Mouse (Mus musculus) CD4-positive, CD25-positive, alpha-beta regulatory T cell, adult 2 months (primary cell): ENCODE results near the gene Cfap77.
A peak's percentile ranks its signal among the peaks of the same experiment; 100 is the strongest.
"Not testable (repeated sequence)": the region's sequence is repeated elsewhere in the genome, so short reads cannot be mapped to it uniquely, and the experiment has no call there.

Experiments
- DNase-seq: peaks from one replicate; pipeline ENCODE4 v3.0.0-alpha.2; 2012; ENCODE audit warnings: low read depth, low spot score

Cfap77 gene

DNA sequence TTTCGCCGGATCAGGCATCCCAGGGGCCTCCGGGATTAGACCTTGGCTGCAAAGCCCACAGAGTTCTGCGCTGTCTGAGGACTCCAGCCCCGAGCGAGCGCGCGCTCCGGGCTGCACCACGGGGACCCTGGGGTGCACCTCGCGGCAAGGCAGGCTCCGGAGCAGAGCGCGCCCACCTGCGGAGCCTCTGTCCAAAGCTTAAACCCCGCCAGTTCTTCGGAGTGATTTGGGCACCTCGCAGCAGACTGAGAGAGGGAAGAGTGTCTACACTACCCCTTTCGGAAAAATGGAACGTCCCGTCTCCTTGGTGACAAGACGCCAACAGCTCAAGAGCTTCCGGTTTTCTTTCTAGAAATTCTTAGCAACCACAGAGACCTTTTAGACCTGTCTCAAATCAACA is at the start of gene Cfap77:
Gene Cfap77, minus strand, starts transcription at position 76 of the 400 bp plus-strand sequence.
- peak; percentile 92 for DNase-seq

DNA sequence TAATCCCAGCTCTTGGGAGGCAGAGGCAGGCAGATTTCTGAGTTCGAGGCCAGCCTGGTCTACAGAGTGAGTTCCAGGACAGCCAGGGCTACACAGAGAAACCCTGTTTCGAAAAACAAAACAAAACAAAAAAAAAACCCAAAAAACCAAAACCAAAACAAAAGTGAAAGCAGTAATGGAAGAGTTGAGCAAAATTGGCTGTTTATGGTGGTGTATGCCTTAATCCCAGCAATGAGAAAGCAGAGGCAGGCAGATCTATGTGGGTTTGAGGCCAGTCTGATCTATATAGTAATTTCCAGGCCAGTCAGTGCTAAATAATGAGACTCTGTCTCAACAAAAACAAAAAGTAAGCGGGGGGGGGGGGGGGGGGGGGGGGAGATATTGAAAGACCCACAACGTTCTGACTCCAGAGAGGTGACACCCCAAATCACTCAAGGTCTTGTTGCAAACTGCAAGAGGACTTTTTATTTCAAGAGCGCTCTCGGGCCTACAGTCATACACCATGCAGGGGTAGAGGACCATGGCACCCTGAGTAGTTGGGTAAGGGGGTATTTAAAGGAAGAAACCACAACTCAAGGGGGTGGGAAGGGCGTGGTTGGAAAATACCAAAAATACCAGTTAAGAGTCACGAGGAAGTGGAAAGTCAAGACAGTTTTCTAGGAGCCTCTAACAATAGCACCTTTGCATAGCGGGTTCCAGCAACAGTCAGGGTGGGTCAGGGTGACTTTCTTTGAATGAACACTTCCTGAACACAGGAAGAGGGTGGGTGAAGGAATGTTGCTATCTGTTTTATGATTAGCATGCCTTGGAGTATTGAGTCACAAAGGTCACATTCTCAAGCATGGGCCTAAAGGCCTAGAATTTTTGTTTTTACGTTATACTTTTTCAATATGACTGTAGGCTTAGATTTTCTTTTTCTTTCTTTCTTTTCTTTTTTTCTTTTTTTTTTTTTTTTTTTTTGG is 47.8 kb upstream of the Cfap77 start:
- peak; percentile 42 for DNase-seq

GRCm38 (mm10) chr2:29100822-29101534 is 46.1 kb upstream of the Cfap77 start:
- DNase-seq: peak; percentile 32

DNA sequence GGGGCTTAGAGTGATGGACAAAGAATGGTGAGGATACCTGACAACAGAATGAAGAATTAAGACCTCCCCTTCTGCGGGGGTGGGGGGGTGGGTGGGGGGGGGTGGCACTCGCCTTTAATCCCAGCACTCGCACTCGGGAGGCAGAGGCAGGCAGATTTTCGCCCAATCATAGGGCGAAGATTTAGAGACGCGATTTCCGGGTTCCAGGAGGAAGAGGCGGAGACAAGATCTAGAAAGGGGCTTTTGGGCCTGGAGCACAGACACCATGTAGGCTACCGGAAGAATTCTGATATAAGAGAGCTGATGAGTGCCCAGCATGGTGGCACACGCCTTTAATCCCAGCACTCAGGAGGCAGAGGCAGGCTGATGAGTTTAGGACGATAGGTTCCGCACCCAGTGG is 44.8 kb upstream of the Cfap77 start:
- DNase-seq: no peak

- DNase-seq: no peak
These were observed 43.9 kb upstream of the Cfap77 start for GRCm38 (mm10) chr2:29098786-29099185.

- not testable (repeated sequence) for DNase-seq
These were observed 43.1 kb upstream of the Cfap77 start for GRCm38 (mm10) chr2:29097955-29098354.

DNA sequence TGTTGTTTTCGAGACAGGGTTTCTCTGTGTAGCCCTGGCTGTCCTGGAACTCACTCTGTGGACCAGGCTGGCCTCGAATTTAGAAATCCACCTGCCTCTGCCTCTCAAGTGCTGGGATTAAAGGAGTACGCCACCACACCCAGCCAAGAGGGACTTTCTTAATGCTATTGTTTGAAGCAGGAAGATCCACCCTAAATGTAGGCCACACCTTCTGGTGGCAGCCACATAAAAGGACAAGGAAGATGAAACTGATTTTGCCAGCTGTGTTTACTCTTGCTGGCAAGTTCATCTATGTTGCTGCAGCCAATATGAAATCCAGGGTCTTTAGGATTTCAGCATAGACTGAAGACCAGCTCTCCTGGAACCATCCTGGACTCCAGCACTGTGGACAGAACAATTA is 42.6 kb upstream of the Cfap77 start:
- DNase-seq: peak; percentile 80

- peak; percentile 59 for DNase-seq
These were observed 41.9 kb upstream of the Cfap77 start for GRCm38 (mm10) chr2:29096751-29097150.

GRCm38 (mm10) chr2:29095674-29096073 is 40.8 kb upstream of the Cfap77 start:
- peak; percentile 82 for DNase-seq

- not testable (repeated sequence) for DNase-seq
These were observed 34.4 kb upstream of the Cfap77 start for GRCm38 (mm10) chr2:29089276-29089675.

DNA sequence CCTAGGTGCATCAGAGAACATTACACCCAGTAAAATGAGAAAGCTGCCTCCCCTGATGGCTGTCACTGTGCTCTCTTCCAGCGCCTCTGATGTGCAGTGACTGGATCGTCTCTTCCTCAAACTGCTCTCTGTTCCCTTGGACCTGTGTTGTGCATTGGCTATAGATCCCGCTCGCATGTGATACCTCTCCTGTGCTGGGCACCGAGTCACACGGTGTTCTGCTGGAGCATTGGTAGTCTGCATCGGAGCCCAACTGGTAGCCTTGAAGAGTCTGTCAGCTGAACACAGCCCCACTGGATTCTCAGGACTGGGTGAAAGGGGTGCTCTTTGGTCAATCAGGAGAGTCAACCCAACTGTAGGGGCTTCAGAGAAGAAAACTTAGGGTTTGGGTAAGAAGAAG is 31.2 kb upstream of the Cfap77 start:
- no peak for DNase-seq

- no peak for DNase-seq
These were observed 27.1 kb upstream of the Cfap77 start for GRCm38 (mm10) chr2:29081965-29082364.

DNA sequence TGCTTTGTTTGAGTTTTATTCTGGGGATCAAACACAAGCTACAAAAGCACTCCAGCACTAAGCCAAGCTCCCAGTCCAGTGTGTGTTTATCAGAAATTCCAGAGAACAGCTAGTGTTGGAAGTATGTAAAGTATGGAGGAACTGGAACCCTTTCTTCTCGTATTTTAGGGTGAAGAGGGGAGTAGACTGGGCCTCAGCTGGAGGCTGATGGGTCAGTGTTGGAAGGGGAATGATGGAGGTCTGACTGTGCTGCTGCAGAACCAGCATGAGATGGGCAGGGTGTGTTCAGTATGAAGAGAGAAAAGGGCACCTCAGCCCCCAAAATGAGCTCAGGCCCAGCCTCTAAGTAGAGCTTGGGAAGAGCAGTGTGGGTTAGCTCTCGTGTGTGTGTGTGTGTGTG is 21.4 kb upstream of the Cfap77 start:
- no peak for DNase-seq

DNA sequence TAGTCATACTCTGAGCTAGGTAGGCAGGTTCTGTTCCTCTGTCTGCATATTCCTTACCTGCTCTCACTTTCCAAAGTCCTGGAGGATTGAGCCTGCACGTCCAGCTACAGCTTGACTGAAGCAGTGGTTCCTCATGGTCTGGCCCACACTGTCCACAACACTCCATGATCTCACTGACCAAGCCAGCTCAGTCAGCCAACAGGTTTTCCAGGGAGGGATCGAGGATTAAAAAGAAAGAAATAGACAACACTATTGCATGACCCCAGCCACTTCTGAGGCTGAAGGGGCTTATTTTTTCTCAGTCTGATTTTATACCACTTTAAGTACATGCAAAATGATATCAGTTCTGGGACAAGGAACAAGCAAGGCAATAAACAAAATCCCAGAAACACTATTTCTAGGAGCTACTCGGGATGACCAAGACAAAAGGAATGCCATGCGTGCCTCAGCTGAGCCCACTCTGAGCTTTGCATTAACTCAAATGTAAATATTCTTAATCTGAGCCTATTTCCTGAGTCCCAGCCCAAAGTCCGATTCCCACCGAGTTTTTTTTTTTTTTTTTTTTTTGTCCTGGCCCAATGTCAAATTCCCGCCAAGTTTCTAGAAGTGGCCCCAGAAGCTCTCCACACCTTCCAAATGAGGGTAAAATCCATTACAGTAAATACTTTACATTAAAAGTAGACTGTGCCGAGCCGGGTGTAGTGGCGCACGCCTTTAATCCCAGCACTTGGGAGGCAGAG is 20.6 kb upstream of the Cfap77 start:
- no peak for DNase-seq

GRCm38 (mm10) chr2:29074676-29075075 is 19.8 kb upstream of the Cfap77 start:
- DNase-seq: no peak

GRCm38 (mm10) chr2:29066410-29066809 is 11.5 kb upstream of the Cfap77 start:
- DNase-seq: no peak

GRCm38 (mm10) chr2:29065796-29066195 is 10.9 kb upstream of the Cfap77 start:
- DNase-seq: no peak

DNA sequence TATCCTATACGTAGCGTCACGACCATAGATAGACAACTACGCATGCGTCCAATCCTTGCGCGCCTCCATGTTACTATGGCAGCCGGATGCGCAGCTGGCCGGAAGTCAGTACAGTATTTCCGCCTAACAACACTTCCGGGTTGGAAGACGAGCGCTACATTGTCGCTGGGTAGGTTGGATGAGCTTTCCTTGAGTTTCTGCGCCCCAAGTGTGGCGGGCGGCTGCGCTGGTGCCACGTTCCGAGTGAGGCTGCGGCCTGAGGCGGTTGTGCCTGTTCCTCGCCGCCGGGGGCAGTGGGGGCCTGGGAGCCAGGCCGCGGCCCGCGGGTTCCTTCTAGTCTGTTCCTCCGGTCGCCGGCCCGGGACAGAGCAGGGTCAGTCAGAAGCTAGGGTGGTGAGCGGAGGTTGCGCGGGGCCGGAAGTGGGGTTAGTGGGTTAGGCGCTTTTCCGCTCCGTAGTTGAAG is 5.3 kb upstream of the Cfap77 start, which contains the start of gene Ttf1:
Gene Ttf1, plus strand, starts transcription at position 128 of the 463 bp plus-strand sequence.
- peak; percentile 95 for DNase-seq

DNA sequence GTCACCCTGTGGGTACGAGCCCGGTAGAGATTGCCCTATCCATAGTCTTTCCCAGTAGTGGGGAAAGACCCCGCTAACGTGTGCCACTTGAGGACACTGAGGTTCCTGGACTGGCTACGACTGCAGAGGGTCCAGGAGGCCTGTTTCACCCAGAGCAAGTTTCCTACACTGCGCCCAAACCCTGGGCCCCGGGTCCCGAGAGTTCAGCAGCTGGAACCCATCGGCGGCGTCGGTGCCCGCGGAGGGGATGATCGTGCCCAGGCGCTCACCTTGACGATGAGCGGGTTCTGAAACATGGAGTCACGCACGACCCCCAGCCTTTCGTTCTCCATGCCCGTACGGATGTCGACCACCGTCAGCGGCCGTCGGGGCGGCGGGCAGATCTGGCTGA is 326 bp downstream of the Cfap77 start:
- peak; percentile 41 for DNase-seq

- DNase-seq: peak; percentile 87
These were observed 893 bp downstream of the Cfap77 start for GRCm38 (mm10) chr2:29053802-29054544.

GRCm38 (mm10) chr2:29052943-29053454 is 1.9 kb downstream of the Cfap77 start:
- DNase-seq: peak; percentile 80
